Mouse (Mus musculus) adrenal gland, adult 2 months (tissue): ENCODE results near the gene Kalrn. TPM values are rescaled to one million over a fixed set of nuclear protein-coding genes. Genes with fewer than 3 reads are reported as not detected.

Source experiments
- DNase-seq: peaks from one replicate; pipeline ENCODE4 v3.0.0; 2021
- polyA plus RNA-seq: library from polyadenylated mRNA; depleted of rRNA; stranded (reverse); fragments of >200 nt; gene quantifications from 2 replicates; pipeline ENCODE4 v1.2.3, GENCODE M21; 2012
- total RNA-seq, 2 experiments: library from RNA; stranded (reverse); gene quantifications; 2 replicates each; pipeline ENCODE4 v1.2.3; 2021

The Kalrn gene
- total and polyA plus RNA-seq, 3 experiments: 1.6 to 9.9 (median 5.3) TPM

- no peak for DNase-seq
These were observed 143.2 kb downstream of the Kalrn start for GRCm38 (mm10) chr16:34430131-34430530.

DNA sequence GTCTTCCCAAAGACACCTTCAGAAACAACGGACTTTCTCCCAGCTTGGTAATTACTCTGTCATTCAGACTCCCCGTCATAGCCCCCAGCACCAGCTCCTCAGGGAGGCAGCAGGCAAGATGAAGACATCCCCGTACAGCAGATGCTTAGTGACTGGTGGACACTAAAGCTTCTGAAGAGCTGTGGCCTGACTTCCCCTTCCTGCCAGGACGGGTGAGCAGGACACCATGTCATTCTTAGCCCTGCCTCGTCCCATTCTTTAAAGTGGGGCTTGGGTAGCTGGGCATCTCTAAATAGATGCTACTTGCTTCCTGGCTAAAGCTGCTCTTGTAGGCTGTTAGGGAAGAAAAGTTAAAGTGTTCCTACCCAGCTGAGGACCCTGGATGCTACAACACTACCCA, 145.7 kb downstream of the Kalrn start:
- DNase-seq: no peak

DNA sequence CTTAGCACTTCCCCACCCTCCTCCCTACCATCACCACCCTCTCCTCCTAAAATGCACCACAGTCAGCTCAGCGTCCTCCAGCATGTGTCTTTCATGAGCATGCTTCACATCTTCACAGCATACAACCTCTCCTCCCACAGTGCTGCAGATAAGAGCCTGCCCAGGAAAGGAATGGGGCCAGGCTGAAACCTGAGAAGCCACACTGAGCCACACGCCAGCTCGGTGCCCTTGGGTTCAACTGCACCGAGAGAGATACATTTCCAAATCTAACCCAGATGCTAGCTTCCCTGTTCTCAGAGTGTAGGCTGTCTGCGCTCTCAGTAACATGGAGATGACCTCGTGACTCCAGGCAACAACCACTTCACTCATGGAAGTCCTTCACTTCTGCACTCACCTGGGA, 151.9 kb downstream of the Kalrn start:
- DNase-seq: peak; percentile 9

DNA sequence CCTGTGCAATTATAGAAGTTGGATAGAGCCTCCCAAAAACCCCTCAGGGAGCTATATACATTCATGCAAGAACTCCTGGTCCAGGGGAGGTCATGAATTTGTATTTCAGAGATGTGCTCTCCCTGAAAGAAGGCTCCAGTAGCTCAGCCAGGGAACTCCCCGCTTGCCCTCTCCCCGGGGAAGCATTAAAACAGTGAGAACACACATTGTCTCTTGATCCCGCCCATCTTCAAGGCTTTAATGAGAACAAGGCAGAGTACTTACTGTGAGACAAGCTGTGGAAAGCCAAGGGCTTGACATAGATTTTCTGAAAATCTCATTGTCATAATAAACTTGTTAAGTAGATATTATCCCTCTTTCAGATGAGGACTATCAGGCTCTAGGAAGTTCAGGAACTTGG, 155.4 kb downstream of the Kalrn start:
- DNase-seq: no peak

GRCm38 (mm10) chr16:34417383-34417782, 155.9 kb downstream of the Kalrn start:
- DNase-seq: no peak

DNA sequence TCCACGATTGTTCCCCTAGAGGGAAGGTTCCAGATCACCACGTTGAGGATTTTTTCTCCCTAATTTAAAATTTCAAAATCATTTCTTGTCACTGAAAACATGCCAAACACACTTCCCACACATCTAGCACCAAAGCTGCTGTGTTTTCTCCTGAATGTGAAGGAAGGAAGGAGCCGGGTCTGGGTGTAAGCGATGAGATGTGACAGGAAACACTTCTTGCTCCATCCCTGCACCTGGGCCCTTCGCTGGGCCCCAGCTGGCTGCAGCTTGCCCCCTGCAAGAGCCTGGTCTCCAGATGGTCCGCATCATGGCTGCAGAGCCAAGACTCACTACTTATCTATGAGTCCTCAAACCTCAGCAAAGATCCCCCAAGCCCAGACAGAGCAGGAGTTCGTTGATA, 158.8 kb downstream of the Kalrn start:
- DNase-seq: no peak

GRCm38 (mm10) chr16:34413868-34414333, 159.4 kb downstream of the Kalrn start:
- DNase-seq: peak; percentile 23

DNA sequence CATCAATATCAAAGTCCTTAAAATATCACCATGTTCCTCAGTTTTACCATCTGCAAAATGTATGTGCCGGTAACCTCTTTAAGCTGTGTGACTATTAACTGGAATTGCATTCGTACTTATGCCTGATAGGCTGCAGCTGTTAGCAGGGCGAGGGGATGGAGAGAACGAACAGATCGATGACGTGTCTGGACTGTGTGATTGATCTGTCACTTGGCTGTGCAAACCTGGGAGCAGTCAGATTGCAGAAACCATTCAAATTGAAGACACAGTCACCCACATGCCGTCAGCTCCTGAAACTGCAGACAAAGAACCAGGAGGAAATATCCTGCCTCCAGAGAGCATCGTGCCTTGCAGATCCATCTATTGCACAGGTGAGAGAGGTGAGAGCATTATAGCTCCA, 166.3 kb downstream of the Kalrn start:
- no peak for DNase-seq

- no peak for DNase-seq
These were observed 168.2 kb downstream of the Kalrn start for GRCm38 (mm10) chr16:34405094-34405493.

- DNase-seq: no peak
These were observed 172.1 kb downstream of the Kalrn start for GRCm38 (mm10) chr16:34401216-34401615.

DNA sequence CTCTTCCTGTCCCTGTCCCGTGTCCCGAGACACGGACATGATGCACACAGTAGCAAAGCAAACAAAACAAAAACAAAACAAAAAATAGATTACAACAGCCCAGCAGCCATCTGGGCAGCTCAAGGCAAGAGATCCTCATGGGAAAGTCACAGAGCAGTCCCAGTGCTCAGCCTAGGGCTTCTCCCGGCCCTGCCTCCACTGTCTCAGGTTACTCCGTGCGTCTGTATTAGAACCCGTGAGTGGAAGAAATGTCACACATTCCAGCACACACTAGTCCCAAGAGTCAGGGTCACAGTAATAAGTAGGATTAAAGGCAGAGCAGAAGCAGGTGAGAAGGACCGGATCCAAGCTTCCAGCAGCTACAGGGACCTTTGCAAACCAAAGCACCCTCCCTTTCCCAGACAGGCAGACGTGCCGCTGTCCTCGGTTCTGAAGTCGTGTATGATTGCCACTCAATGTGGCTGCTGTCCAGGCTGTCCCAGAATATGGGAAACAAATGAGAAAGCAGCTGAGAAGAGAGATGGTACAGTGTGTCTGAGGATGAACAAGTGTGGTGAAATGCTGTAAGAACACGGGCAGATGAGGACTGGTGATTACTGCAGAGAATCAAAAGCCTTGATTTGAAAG, 173.1 kb downstream of the Kalrn start:
- peak; percentile 40 for DNase-seq

GRCm38 (mm10) chr16:34395221-34395811, 178.0 kb downstream of the Kalrn start:
- no peak for DNase-seq

- DNase-seq: no peak
These were observed 183.6 kb downstream of the Kalrn start for GRCm38 (mm10) chr16:34389520-34390271.

GRCm38 (mm10) chr16:34388871-34389270, 184.5 kb downstream of the Kalrn start:
- no peak for DNase-seq

DNA sequence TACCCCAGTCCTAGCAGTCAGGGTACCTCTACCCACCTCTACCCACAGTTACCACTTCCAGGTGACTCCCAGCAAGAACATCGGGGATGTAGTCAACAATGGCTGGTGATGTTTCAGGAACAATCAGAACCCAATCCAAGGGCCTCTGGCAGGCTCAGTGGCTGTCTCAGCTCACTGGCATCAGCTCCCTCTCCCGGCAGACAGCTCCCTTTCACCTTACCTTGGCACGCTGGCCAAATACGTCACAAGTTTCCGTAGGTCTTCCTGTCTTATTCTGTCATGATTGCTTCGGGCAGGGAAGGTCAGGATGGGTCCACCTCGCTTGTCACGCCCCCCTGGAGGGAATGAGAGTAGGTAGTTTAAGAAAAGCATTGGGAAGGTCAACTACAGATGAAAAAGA, 188.3 kb downstream of the Kalrn start:
- peak; percentile 9 for DNase-seq

DNA sequence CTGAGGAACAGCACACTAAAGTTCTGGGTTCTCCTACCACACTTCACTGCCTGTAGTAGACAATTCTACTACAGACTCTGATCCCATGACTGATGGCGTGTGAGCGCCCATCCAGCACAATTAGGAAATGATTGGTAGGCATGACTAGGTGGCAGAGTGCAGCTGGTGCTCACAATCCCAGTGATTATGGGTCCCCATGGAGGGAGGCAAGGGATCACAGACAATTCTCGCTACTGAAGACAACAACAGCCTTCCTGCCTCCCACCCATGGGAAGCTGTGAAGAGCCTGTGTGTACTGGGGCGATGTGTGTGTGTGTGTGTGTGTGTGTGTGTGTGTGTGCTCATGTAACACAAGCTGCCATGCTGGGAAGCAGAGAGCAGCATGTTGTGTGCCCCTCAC, 190.3 kb downstream of the Kalrn start:
- DNase-seq: no peak

GRCm38 (mm10) chr16:34376166-34376857, 197.0 kb downstream of the Kalrn start:
- DNase-seq: peak; percentile 10

DNA sequence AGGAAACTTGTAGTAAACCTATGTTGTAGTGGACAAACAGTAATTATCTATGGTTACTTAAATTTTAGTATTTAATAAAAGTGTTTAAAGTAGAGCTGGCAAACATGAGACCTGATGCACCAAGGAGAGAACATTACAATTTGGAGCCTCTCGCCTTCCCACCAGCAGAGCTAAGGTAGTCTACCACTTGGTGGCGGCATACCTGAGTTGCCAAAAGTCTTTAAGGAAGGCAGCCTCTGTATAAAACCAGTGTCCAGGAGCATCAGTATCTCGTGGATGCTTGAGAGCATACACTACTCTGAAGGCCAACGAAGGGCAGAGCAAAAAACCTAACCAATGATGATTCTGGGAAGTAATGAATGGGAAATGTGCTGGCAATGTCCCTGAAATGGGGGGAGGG, 199.8 kb downstream of the Kalrn start:
- DNase-seq: no peak

DNA sequence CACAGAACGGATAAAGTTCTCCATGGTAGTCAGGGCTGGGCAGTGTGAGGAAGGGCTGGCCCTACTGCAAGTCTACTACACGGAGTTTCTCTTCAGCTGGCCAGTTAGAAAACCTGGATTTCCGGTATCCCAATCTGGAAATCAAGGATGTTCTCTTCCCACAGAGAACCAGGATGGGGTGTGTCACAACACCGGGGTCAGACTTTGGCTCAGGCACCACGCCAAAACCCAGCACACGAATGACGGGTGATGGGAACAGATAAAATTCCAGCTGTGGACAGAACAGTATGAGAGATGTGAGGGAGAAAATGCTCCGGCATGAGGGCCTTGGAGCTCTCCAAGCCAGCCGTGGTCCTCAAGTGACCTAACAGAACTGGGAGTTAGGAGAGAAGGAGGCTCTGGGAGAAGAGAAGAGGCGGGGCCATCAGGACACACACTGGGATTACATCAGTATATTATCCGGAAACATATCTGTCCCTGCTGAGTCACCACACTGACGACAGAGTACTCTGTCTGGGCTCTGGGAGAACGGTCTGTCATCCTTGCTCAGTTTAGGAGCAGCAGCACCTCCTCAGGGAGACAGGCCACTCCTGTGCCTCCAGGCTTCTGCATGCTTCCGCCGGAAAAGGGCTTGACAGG, 201.1 kb downstream of the Kalrn start:
- peak; percentile 80 for DNase-seq

DNA sequence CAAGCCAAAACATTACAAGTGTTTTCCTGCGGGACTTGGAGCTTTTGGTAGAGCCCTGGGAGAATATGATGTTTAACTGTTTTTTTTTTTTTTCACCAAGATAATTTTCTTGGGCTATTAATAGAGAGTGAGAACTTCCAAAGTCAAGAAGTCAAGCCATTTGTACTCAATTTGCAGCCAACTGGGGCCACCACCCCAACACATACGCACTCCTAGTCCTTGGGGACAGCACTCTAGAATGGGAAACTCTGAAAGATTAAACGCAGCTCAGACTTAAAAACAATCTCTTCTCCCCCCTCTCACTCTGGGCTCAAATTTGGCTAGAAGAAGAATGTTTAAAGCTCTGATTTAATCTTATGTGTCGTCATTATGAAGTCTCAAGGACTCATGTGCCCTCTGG, 214.1 kb downstream of the Kalrn start:
- DNase-seq: no peak

- no peak for DNase-seq
These were observed 217.8 kb downstream of the Kalrn start for GRCm38 (mm10) chr16:34355547-34355946.

GRCm38 (mm10) chr16:34354042-34354441, 219.3 kb downstream of the Kalrn start:
- no peak for DNase-seq
